Mouse (Mus musculus) gonadal fat pad, adult 2 months (tissue): Measurements from ENCODE around the gene Pla2g2c. TPM values are rescaled to one million over a fixed set of nuclear protein-coding genes. Genes with fewer than 3 reads are reported as not detected.

ENCODE experiments used
- DNase-seq: peaks from one replicate; pipeline ENCODE4 v3.0.0-alpha.2; 2012; ENCODE audit warnings: low read depth
- polyA plus RNA-seq: library from polyadenylated mRNA; depleted of rRNA; stranded (reverse); fragments of >200 nt; gene quantifications from 2 replicates; pipeline ENCODE4 v1.2.3, GENCODE M21; 2012

Pla2g2c gene
- polyA plus RNA-seq, 1 experiment: 0.63 TPM

GRCm38 (mm10) chr4:138752603-138753002 is 28.0 kb downstream of the Pla2g2c start:
- no peak for DNase-seq

GRCm38 (mm10) chr4:138753608-138754007 is 29.0 kb downstream of the Pla2g2c start:
- no peak for DNase-seq

GRCm38 (mm10) chr4:138754432-138754831 is 29.8 kb downstream of the Pla2g2c start:
- no peak for DNase-seq

GRCm38 (mm10) chr4:138755439-138755838 is 30.8 kb downstream of the Pla2g2c start:
- DNase-seq: no peak

- no peak for DNase-seq
These were observed 31.4 kb downstream of the Pla2g2c start for GRCm38 (mm10) chr4:138755983-138756382.

GRCm38 (mm10) chr4:138757416-138757815 is 32.8 kb downstream of the Pla2g2c start, which contains the start of gene Pla2g2f:
Gene Pla2g2f (minus strand): TSS chr4:138757626.
- DNase-seq: no peak

GRCm38 (mm10) chr4:138762266-138762665 is 37.7 kb downstream of the Pla2g2c start:
- DNase-seq: no peak

- no peak for DNase-seq
These were observed 47.4 kb downstream of the Pla2g2c start for GRCm38 (mm10) chr4:138771970-138772369.

- DNase-seq: no peak
These were observed 47.8 kb downstream of the Pla2g2c start for GRCm38 (mm10) chr4:138772386-138772785.

GRCm38 (mm10) chr4:138775435-138775834 is 50.8 kb downstream of the Pla2g2c start, which contains the start of gene Pla2g2d:
Gene Pla2g2d (plus strand): TSS chr4:138775735.
- DNase-seq: no peak

- DNase-seq: no peak
These were observed 53.1 kb downstream of the Pla2g2c start for GRCm38 (mm10) chr4:138777417-138778407.

GRCm38 (mm10) chr4:138780300-138780699 is 55.7 kb downstream of the Pla2g2c start:
- no peak for DNase-seq

- DNase-seq: no peak
These were observed 57.5 kb downstream of the Pla2g2c start for GRCm38 (mm10) chr4:138782098-138782497.

- no peak for DNase-seq
These were observed 61.1 kb downstream of the Pla2g2c start for GRCm38 (mm10) chr4:138785721-138786120.

- DNase-seq: no peak
These were observed 61.5 kb downstream of the Pla2g2c start for GRCm38 (mm10) chr4:138786141-138786540.

- no peak for DNase-seq
These were observed 63.8 kb downstream of the Pla2g2c start for GRCm38 (mm10) chr4:138788381-138788780.

GRCm38 (mm10) chr4:138791452-138791851 is 66.9 kb downstream of the Pla2g2c start:
- no peak for DNase-seq

GRCm38 (mm10) chr4:138792599-138792998 is 68.0 kb downstream of the Pla2g2c start:
- DNase-seq: peak; percentile 56

GRCm38 (mm10) chr4:138793276-138793675 is 68.7 kb downstream of the Pla2g2c start:
- no peak for DNase-seq

- no peak for DNase-seq
These were observed 69.8 kb downstream of the Pla2g2c start for GRCm38 (mm10) chr4:138794344-138794743.
